Mouse (Mus musculus) bone marrow, adult 2 months (tissue): ENCODE data around the gene Gm6358.

ENCODE experiments used
- CTCF ChIP-seq: fragments of 200-500 bp; IDR thresholded peaks from 2 replicates; pipeline ENCODE4 v1.5.1; 2011; ENCODE audit warnings: low read length, control low read depth; ENCODE audit not compliant: control insufficient read depth, insufficient read depth
- POLR2A ChIP-seq: fragments of 200-500 bp; IDR thresholded peaks from 2 replicates; pipeline ENCODE4 v1.6.1; 2011; ENCODE audit warnings: low read depth, mild to moderate bottlenecking, control low read depth, low read length, borderline replicate concordance; ENCODE audit not compliant: control insufficient read depth

DNA sequence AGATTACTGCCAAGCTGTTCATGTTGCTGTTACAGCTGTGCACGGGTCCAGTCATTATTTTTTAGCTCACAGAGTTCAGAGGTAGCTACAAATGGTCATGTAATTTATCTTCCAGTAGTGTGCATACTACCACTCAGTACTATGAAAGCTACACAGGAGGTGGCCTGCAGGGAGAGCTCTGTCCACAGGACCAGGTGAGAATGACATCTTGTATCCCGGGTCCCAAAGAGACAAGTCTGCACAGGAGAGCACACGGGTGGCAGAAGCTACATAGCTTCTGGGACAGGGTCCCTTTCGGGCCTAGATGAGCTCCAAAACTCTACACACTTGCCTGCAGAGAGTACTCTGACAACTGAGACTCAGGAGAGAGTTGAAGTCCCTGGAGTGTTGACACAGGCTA is 48.0 kb downstream of the Gm6358 start:
- TF ChIP-seq CTCF (no peak), POLR2A (no peak)
